Mouse (Mus musculus) T-helper 17 cell (primary cell): Measurements from ENCODE around the gene Glra4.

Experiments used
- in situ Hi-C, 2 experiments: fragments of 300-600 bp; cut with MboI, MseI; formaldehyde crosslinking; loops; 1 replicate in 1 of 2; 2 replicates in 1 of 2; pipeline ENCODE4 v1.15.1; 2025; ENCODE audit warnings: high pct_unique_total_duplicates in 2 of 2

The Glra4 gene

DNA sequence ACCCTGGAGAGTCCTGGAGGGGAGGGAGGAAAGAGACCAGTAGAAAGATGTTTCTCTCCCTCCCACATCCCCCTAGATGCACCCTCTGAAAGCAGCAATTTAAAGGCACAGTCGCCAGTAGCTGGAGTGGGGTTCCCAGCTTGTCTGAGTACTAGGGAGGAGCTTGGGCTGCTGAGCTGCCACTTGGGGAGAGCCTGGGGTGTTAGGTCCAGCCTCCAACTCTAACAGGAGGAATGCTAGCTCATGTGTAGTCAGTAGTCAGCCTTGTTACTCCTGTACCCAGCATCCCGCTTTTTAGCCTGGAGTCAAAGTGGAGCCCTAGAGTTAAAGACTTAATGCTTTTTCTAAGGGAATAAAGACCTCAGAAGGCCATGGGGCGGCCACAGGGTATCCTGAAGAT is at the start of gene Glra4:
Gene Glra4 (minus strand): TSS at position 101 of the 400 bp plus-strand sequence.
- in situ Hi-C loops: no loop called here

DNA sequence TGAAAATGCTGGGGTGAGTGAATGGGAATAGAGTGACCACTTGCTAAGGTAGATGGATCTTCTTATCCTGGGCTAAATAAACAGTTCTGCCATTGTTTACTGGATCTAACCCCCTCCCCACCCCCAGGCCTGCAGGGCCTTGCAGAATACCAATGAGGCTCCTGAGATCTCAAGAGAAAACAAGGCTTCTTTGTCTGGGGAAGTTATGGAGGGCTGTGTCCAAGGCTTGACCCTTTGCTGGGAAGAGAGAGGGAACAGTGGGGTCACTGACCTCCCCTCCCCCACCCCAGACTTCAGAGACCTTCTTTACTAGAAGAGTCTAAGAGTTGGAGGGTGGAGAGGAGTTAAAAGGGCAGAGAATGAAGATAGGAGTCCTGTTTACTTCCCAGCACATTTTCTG is 48.7 kb upstream of the Glra4 start:
- in situ Hi-C loops: no loop called here

DNA sequence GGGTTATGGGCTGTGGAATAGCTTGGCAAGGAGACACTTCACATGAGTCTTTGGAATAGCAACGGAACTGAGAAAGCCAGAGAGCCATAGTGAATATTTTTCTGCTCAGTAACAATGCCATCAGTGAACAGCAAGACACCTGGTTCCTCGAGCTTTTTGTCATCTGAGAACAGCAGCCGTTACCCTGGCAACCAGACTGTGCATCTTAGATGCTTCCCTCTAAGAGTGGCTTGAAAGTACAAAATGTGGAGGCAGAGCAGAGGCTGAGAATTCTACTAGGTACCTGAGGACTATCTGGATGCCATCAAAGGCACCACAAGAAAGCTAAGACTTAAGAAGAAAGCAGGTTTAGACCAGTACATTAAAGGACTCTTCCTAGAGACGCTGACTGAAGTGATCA is 45.1 kb upstream of the Glra4 start:
- in situ Hi-C loops: no loop called here

DNA sequence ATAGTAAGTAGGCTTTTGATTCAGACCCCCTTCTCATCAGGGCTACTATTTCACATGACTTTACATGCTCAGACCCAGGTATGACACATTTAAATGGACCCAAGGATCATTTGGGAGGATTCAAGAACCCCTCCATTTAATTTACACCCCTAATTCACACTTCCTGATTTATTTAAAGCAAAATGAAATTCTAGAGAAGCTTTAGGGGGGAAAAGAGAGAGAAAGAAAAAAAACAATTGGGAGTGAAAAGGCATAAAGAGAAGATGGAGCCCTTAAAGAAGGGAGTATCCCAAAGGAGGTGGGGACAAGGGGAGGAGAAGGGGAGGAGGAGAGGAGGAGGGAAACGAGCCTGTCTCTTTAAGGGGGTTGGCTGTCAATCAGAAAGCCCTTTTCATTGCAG is 42.4 kb upstream of the Glra4 start, which contains the start of gene Plp1:
Gene Plp1 (plus strand): TSS at position 301 of the 400 bp plus-strand sequence.
- in situ Hi-C loops: loop anchor here in 1 of 2 experiments (5.0 kb wide), 1 partner anchor 195 kb away; no protein-coding TSS in a partner anchor

DNA sequence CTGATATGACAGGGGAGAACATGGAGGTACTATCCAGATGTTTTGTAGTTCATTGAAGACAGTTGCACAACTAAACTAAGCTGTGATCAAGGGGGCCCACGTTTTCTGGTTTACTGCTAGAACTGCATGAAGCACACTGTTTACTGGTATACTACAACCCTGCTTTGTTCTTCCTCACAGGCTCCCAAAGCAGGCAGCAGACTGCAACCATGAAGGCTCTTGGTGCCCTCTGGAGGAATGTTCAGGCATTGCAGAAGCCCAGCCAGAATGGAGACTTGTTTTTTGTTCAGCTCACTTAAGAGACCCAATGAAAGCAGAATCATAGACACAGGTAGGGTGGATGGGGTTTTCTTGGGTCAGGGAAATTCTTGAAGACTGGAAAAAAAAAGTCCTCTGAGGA is 40.3 kb upstream of the Glra4 start:
- in situ Hi-C loops: loop anchor here in 1 of 2 experiments (5.0 kb wide), 1 partner anchor 193 kb away; no protein-coding TSS in a partner anchor

DNA sequence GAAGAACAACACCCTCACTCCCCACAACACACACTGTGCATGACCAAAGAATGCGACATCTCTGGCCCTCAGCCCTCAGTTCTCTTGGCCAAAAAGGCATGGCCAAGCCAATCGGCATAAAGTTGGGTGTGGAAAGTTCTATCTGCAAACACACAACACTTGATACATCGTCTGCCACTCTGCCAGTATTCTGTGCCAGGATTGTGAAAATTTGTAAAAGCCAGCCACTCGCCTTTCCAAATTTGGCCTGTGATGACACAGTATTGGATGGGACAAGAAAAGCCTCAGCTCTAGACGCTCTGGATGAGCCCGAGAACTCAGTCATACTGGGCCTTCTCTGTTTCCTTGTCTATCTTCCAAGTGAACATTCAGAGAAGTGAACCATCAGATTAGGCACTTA is 39.8 kb upstream of the Glra4 start:
- in situ Hi-C loops: loop anchor here in 1 of 2 experiments (5.0 kb wide), 1 partner anchor 192 kb away; no protein-coding TSS in a partner anchor

DNA sequence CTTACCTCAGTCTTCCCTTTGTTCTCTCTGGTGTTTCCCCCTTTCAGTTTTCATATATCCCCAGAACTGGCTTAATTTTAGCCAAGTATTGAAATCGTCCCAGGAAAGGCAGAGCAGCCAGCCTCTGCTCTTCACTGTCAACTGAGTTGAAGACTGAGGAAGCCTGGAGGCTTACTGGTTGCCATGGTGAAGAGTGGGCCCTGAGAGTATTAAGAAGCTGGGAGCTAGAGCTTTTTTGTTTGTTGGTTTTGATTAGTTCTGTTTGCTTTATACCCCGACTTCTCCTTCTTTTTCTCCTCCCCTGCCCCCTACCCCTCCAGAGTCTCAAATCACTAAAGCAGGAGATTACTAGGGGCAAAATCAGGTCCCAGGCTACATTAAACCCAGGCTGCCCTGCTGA is 17.3 kb upstream of the Glra4 start:
- in situ Hi-C loops: no loop called here

DNA sequence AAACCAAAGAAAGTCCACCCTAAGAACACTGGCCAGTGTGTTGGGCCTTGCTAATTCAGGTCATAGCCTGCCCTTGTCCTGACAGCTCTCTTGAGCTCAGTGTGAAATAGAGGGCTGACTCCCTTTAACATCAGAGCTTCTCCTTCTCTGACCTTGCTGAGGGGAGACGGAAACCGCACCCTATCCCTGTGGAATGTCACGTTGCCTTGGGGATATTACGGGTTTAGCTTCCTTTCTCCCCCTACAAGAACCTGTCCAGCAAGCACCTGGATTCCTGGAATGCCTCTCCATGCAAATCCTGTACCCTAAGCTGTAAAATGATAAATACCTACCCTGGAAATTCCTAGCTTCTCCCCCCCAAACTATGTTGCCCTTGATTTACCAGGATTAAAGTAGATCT is 9.5 kb upstream of the Glra4 start:
- in situ Hi-C loops: no loop called here

DNA sequence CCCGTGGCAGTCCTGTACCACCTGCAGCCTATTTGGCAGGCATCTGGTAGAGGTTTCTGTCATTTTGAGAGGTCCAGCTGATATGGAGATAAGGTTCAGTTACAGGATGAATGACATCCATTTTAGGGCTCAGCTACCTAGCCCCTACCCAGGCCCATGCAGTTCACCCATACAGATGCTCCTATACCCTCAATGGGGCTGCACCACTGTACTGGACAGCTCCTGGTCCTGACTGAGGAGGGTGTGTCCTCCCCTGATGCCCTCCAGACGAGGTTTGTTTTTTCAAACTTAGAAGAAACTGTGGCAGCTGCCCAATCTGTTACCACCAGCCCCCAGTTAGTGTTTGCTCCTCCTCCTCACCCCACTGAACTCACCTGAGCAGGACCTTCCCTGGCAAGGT is 679 bp downstream of the Glra4 start:
- in situ Hi-C loops: no loop called here

DNA sequence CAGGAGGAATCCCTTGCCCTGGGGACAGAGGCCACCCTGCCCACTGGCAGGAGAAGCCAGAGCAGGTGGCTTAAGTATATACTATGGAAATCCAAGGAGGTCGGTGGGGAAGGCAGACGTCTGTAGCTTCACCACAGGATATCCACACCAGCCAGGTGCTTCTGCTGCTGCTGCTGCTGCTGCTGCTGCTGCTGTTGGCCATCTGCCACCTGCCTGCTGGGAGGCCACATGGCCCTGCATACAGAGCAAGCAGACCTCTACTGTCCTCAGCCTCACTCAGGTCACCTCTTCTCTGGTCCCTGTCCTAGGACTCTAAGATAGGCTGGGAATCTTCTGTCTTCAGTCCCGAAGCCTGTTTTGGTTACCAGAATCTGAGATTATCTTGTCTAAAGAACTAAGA is 1.9 kb downstream of the Glra4 start:
- in situ Hi-C loops: no loop called here

DNA sequence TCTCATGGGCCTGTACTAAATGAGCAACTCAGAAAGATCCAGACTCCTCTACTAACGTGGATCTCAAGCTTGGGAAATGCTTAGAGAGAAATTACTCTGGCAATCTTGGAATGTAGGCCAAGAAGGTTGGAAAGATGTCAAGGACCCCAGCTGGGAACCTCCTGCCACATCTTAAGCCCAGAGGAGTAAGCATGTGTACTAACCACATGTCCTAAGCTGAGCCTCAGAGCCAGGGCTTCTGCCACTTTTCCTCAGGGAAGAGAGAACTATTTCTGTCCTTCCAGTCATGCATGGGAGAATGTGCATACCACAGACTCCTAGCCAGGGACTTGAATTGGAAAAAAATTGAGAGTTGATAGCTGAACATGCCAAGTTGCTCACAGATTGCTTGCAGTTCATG is 6.9 kb downstream of the Glra4 start:
- in situ Hi-C loops: no loop called here

DNA sequence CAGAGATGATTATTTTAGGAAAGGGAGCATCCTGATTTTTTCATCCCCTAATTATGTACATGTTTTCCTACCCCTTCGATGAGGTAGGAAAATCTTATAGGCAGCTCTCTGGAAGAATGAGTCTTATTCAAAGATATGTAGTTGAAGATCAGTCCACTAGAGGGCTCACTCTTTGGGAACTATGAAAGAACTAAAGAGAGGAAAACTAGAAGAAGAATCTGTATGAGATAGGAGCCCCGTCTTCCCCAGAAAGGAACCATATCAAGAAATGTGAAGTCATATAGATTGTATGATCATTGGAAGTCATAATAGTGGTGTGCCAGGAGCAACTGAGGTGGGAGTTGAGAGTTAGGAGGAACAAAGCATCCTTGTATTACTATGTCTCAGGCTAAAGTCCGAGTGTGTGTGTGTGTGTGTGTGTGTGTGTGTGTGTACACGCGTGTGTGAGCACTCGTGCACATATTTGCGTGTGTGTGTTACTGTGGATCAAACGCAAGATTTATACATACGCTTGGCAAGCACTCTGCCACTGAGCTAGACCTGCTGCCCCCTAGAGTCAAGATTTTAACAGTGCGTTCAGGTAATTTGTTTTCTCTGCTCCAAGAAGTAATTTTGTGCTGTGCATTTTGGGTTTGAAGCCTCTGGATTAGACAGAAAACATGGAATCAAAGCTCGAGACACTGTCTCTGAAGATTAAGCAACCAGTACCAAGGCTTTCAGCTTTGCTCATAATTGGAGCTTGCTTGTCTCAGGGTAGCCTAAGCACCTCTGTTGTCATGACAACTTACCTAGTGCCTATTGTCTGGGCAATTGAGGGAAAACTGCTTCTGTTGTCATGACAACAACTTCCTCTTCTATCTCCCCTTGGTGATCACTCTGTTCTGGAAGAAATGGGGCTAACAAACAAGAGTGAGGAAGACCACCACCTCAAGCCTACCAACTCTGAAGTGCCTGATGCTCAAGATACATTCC is 18.6 kb downstream of the Glra4 start:
- in situ Hi-C loops: no loop called here

DNA sequence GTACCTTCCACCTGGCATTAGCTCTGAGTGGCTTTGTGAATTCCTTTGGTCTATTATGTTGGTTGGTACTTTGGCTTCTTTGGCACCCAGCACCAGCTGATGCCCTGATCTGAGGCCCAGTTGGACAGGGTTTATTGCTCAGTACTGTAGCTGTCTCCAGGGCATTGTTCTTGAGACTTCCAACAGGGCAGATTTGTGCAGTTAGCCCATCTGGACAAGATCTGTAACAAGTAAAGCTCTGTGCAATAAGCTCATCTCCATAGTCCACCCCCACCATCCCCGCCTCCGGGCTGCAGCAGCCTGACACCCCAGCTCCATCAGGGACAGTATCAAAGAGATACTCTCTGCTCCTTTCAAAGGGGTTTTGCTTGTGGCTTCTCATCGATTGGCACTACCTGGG is 24.5 kb downstream of the Glra4 start:
- in situ Hi-C loops: no loop called here

DNA sequence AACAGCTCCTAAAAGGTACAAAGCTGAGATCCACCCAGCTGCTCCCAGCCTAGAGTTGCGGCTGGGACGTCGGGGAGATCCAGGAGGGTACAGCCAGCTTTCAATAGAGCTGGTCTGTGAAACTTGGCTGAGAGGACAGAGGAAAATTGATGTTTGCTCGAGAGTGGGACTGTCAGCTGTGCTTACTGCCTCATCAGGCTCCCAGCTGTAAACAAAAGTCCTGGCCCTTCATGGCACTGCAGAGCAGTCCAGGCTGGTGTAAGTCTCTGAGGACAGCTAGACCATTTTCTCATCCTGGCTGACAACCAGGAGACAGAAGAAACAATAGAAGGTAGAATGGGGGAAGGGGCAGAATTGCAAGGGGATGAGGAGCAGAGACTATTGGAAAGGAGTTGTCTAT is 30.6 kb downstream of the Glra4 start:
- in situ Hi-C loops: loop anchor here (10.0 kb wide), 2 partner anchors 265 to 285 kb away; partner anchors contain the start of gene Slc25a53 (in 1 of the 2)

DNA sequence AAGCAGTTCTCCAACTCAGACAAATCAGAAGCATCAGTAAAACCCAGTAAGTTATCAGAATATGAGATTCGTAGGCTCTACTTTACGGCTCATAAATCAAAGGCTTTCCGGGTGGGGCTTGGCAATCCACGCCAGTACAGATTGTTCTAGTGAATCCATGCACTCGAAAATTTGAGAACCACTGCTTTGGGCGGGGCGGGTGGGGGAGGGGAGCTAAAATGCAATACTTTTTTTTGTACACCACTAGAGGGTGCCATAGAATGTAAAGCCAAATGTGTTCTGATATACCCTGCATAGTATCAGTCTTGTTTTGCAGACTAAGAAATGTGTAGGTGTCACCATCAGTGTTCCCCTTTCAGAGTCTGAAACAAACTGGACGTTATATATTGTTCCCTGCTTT is 35.3 kb downstream of the Glra4 start:
- in situ Hi-C loops: loop anchor here (10.0 kb wide), 2 partner anchors 270 to 290 kb away; partner anchors contain the start of gene Slc25a53 (in 1 of the 2)

DNA sequence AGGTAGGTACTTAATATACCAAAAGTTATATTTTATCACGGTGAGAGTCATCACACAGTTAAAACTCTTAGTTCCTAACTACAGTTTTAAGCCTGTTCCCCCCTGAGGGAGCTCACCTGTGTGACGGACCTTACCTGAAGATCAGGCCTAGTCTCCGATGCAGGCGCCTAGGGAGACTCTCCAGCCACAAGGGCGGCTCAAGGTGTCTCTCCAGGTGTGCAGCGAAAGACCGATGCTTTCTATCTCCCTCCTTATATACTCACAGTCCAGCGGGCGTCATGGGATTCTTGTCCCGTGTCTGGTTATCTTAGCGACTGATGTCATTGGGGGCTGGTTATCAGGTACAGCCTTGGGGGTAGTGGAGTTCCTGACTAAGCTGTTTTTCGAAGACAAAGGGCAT is 36.5 kb downstream of the Glra4 start, which contains the start of gene Morf4l2:
Gene Morf4l2 (minus strand): TSS at position 232 of the 400 bp plus-strand sequence.
- in situ Hi-C loops: loop anchor here (10.0 kb wide), 2 partner anchors 271 to 291 kb away; partner anchors contain the start of gene Slc25a53 (in 1 of the 2)

DNA sequence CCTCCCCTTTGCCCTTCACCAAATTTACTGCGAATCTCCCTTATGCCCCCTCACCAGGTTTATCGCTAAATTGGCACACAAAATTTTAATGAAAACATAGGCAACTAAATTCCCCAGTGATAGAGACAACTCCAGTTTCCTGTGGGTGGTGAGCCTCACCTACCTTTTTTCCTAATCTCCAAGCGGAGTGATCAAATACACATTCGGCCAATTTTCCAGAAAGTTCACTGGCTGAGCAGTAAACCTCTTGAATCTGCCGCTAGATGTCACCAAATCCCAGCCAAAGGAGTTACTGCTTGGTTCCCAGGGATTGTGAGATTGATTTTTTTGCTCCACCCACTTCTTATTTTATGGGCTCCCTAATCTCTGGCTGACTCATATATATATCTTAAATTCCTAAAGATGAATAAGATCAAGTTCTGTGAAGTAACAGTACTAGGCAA is 37.3 kb downstream of the Glra4 start:
- in situ Hi-C loops: loop anchor here (10.0 kb wide), 2 partner anchors 272 to 292 kb away; partner anchors contain the start of gene Slc25a53 (in 1 of the 2)

DNA sequence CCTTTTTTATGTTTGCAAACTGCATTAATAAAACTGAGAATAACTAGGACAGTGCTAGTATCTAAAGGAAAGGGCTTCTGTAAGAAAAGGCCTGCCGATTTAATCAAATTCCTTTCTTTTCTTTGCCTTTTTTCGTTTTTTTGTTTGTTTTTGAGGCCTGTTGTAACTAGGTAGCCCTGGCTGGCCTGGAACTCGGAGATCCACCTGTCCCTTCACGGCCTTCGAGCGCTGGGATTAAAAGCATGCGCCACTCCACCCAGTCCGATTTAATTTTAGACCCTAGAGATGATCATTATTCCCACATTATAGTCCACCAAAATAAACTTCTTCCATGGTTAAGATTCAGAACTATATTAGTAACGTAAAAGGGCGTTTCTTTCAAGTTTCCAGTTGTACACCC is 37.7 kb downstream of the Glra4 start:
- in situ Hi-C loops: loop anchor here (10.0 kb wide), 2 partner anchors 273 to 293 kb away; partner anchors contain the start of gene Slc25a53 (in 1 of the 2)

DNA sequence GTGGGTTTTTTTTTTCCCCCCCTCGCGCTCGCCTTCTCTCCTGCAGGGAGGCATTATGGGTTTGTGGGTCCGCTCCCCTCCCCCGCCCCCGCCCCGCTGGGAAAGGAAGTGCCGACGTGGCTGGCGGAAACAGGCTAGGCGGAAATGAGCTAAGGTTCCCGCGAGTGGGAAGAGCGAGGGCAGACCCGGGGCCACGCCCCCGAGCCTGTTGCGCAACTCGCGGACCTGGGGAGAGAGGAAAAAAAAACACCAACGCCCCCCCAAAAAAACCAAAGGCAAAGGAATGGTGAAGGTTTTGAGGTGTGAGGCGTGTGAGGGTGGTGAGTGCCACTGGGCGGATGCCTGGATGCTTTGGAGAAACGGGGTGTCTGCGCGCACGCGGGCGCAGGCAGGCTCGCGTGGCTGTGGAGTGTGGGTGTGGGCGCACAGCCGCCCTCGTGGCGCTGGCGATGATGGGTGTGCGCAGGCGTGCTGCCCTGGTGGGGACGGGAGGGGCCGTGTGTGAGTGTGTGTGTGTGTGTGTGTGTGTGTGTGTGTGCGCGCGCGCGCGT is 38.2 kb downstream of the Glra4 start:
- in situ Hi-C loops: loop anchor here (10.0 kb wide), 2 partner anchors 273 to 293 kb away; partner anchors contain the start of gene Slc25a53 (in 1 of the 2)

DNA sequence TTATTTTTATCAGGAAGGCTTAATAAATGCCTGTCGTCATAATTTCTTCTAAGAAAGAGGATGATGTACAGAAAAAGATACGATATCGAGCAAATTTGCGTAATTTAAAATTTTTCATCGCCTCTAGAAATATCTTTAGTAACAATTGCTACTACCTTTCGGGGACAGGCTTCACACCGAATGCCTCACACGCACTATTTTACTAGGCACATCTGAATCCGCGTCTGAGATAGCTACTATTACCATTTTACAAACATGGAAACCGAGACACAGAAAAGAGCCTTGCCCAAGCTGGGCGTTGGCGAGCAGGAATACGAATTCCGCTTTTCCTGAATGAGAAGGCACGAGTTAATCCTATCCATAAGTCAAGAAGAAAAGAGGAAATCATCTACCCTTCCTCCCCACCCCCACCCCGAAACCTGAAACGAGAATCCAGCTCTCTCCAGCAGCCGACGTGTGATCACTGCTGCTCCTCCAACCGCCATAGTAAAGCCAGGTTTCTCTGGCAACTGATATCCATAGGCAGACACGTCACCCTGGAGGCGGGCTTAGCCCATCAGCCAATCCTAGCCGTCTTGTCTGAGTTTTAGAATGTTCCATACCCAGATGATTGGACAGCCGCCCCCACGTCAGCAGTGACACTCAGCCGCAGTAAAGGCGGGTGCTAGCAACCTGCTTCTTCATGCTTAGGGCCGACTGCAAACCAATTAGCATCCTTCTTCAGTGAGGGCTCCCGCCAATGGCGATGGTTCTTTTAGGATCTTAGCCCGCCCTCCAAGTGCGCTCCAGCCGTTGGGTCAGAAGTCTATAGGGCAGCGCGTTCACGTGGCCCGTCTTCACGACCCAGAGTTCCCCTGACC is 38.9 kb downstream of the Glra4 start:
- in situ Hi-C loops: loop anchor here (10.0 kb wide), 2 partner anchors 274 to 294 kb away; partner anchors contain the start of gene Slc25a53 (in 1 of the 2)
